Mouse (Mus musculus): ENCODE results near the gene Itpr1. TPM values are rescaled to one million over a fixed set of nuclear protein-coding genes. Genes with fewer than 3 reads are reported as not detected.

Itpr1 gene
- polyA plus RNA-seq, 1 experiment from 2014 or later = 4.0 TPM

- 37% methylated on average over 7 of the region's 7 CpGs for whole genome bisulfite sequencing
- TF ChIP-seq CTCF (IDR thresholded peaks at IDR 0.05; ENCODE audit: low read depth) (no peak), EP300 (optimal IDR thresholded peaks at IDR 0.05) (no peak)
- no peaks in the 10 kb centered on the region for H3K27me3 ChIP-seq (ENCODE audit: control insufficient read depth, insufficient read depth, low read length)
Measured at GRCm38 (mm10) chr6:108572646-108573045, 359.8 kb downstream of the Itpr1 start.

GRCm38 (mm10) chr6:108577056-108577455 is 364.2 kb downstream of the Itpr1 start:
- Histone ChIP-seq H3K4me1 (replicated peaks; ENCODE audit: control insufficient read depth, insufficient read depth) (peaks cover 2% of the 10 kb centered on the region; the same call in 1 of the 2 replicates), H3K4me3 (ENCODE audit: low read depth, low read length) (no peak overlapping the region), H3K27ac (replicated peaks) (no peak overlapping the region), H3K9ac (ENCODE audit: low read length) (no peak overlapping the region), H3K9me3 (ENCODE audit: control insufficient read depth, low read length) (no peaks in the 10 kb centered on the region), H3K4me2 (replicated peaks; ENCODE audit: low read depth) (no peak overlapping the region), H3K27me3 (ENCODE audit: control insufficient read depth, insufficient read depth, low read length) (no peaks in the 10 kb centered on the region), H3K36me3 (ENCODE audit: control insufficient read depth, insufficient read depth, low read length) (no peaks in the 10 kb centered on the region)
- 92% methylated on average over 6 of the region's 6 CpGs for WGBS
- DNase-seq (ENCODE audit: low spot score) (no peak), ATAC-seq (ENCODE audit: low FRiP score, low TSS enrichment) (no peak)
- TF ChIP-seq CTCF (IDR thresholded peaks at IDR 0.05; ENCODE audit: low read depth) (no peak), EP300 (optimal IDR thresholded peaks at IDR 0.05) (no peak)

More at GRCm38 (mm10) chr6:108572646-108573045, 359.8 kb downstream of the Itpr1 start:
- Histone ChIP-seq H3K9me3 (ENCODE audit: control insufficient read depth, low read length) (no peaks in the 10 kb centered on the region), H3K4me3 (ENCODE audit: low read depth, low read length) (no peak overlapping the region), H3K9ac (ENCODE audit: low read length) (no peak overlapping the region), H3K27ac (replicated peaks) (no peak overlapping the region), H3K4me2 (replicated peaks; ENCODE audit: low read depth) (no peak overlapping the region), H3K36me3 (ENCODE audit: control insufficient read depth, insufficient read depth, low read length) (no peaks in the 10 kb centered on the region), H3K4me1 (replicated peaks; ENCODE audit: control insufficient read depth, insufficient read depth) (peaks cover 2% of the 10 kb centered on the region; the same call in 1 of the 2 replicates)
- ATAC-seq (ENCODE audit: low FRiP score, low TSS enrichment) (no peak), DNase-seq (ENCODE audit: low spot score) (no peak)

GRCm38 (mm10) chr6:108588426-108588825 is 375.5 kb downstream of the Itpr1 start:
- ATAC-seq (ENCODE audit: low FRiP score, low TSS enrichment) = no peak
- WGBS = 80% methylated on average over 3 of the region's 3 CpGs

GRCm38 (mm10) chr6:108592227-108592626 is 379.3 kb downstream of the Itpr1 start:
- H3K27me3 ChIP-seq (ENCODE audit: control insufficient read depth, insufficient read depth, low read length) = no peaks in the 10 kb centered on the region
- 59% methylated on average over 8 of the region's 8 CpGs for WGBS
- no peaks in the 10 kb centered on the region for H3K36me3 ChIP-seq (ENCODE audit: control insufficient read depth, insufficient read depth, low read length)
- no peak overlapping the region for H3K9ac ChIP-seq (ENCODE audit: low read length)
- H3K4me2 ChIP-seq (replicated peaks; ENCODE audit: low read depth) = no peak overlapping the region
- H3K9me3 ChIP-seq (ENCODE audit: control insufficient read depth, low read length) = no peaks in the 10 kb centered on the region
- no peak overlapping the region for H3K4me3 ChIP-seq (ENCODE audit: low read depth, low read length)
- no peak for TF ChIP-seq CTCF (IDR thresholded peaks at IDR 0.05; ENCODE audit: low read depth)
- no peak for TF ChIP-seq EP300 (optimal IDR thresholded peaks at IDR 0.05)
- DNase-seq (ENCODE audit: low spot score) = no peak
- no peak overlapping the region for H3K27ac ChIP-seq (replicated peaks)
- H3K4me1 ChIP-seq (replicated peaks; ENCODE audit: control insufficient read depth, insufficient read depth) = no peaks in the 10 kb centered on the region
- no peak for ATAC-seq (ENCODE audit: low FRiP score, low TSS enrichment)

More at GRCm38 (mm10) chr6:108588426-108588825, 375.5 kb downstream of the Itpr1 start:
- no peak for DNase-seq (ENCODE audit: low spot score)
- no peak overlapping the region for H3K9ac ChIP-seq (ENCODE audit: low read length)
- no peak for TF ChIP-seq CTCF (IDR thresholded peaks at IDR 0.05; ENCODE audit: low read depth)
- TF ChIP-seq EP300 (optimal IDR thresholded peaks at IDR 0.05) = no peak
- no peak overlapping the region for H3K4me3 ChIP-seq (ENCODE audit: low read depth, low read length)
- no peaks in the 10 kb centered on the region for H3K4me1 ChIP-seq (replicated peaks; ENCODE audit: control insufficient read depth, insufficient read depth)
- no peak overlapping the region for H3K27ac ChIP-seq (replicated peaks)
- H3K36me3 ChIP-seq (ENCODE audit: control insufficient read depth, insufficient read depth, low read length) = no peaks in the 10 kb centered on the region
- no peak overlapping the region for H3K4me2 ChIP-seq (replicated peaks; ENCODE audit: low read depth)
- no peaks in the 10 kb centered on the region for H3K9me3 ChIP-seq (ENCODE audit: control insufficient read depth, low read length)
- no peaks in the 10 kb centered on the region for H3K27me3 ChIP-seq (ENCODE audit: control insufficient read depth, insufficient read depth, low read length)

- H3K4me2 ChIP-seq (replicated peaks; ENCODE audit: low read depth) = no peak overlapping the region
- no peaks in the 10 kb centered on the region for H3K36me3 ChIP-seq (ENCODE audit: control insufficient read depth, insufficient read depth, low read length)
- WGBS = 82% methylated on average over 6 of the region's 6 CpGs
- DNase-seq (ENCODE audit: low spot score) (no peak), ATAC-seq (ENCODE audit: low FRiP score, low TSS enrichment) (no peak)
- H3K27me3 ChIP-seq (ENCODE audit: control insufficient read depth, insufficient read depth, low read length) = no peaks in the 10 kb centered on the region
- H3K9me3 ChIP-seq (ENCODE audit: control insufficient read depth, low read length) = no peaks in the 10 kb centered on the region
- no peaks in the 10 kb centered on the region for H3K4me1 ChIP-seq (replicated peaks; ENCODE audit: control insufficient read depth, insufficient read depth)
- H3K27ac ChIP-seq (replicated peaks) = no peak overlapping the region
- H3K9ac ChIP-seq (ENCODE audit: low read length) = no peak overlapping the region
- TF ChIP-seq CTCF (IDR thresholded peaks at IDR 0.05; ENCODE audit: low read depth) = no peak
- TF ChIP-seq EP300 (optimal IDR thresholded peaks at IDR 0.05) = no peak
- H3K4me3 ChIP-seq (ENCODE audit: low read depth, low read length) = no peak overlapping the region
Measured at GRCm38 (mm10) chr6:108592636-108593035, 379.7 kb downstream of the Itpr1 start.

- no peak overlapping the region for H3K9ac ChIP-seq (ENCODE audit: low read length)
- H3K27me3 ChIP-seq (ENCODE audit: control insufficient read depth, insufficient read depth, low read length) = no peaks in the 10 kb centered on the region
- H3K36me3 ChIP-seq (ENCODE audit: control insufficient read depth, insufficient read depth, low read length) = no peaks in the 10 kb centered on the region
- 74% methylated on average over 5 of the region's 5 CpGs for WGBS
- no peak overlapping the region for H3K4me2 ChIP-seq (replicated peaks; ENCODE audit: low read depth)
- ATAC-seq (ENCODE audit: low FRiP score, low TSS enrichment) (no peak), DNase-seq (ENCODE audit: low spot score) (no peak)
- TF ChIP-seq CTCF (IDR thresholded peaks at IDR 0.05; ENCODE audit: low read depth) (no peak), EP300 (optimal IDR thresholded peaks at IDR 0.05) (no peak)
- H3K9me3 ChIP-seq (ENCODE audit: control insufficient read depth, low read length) = no peaks in the 10 kb centered on the region
- no peaks in the 10 kb centered on the region for H3K4me1 ChIP-seq (replicated peaks; ENCODE audit: control insufficient read depth, insufficient read depth)
- H3K4me3 ChIP-seq (ENCODE audit: low read depth, low read length) = no peak overlapping the region
- no peak overlapping the region for H3K27ac ChIP-seq (replicated peaks)
Measured at GRCm38 (mm10) chr6:108594171-108594841, 381.4 kb downstream of the Itpr1 start.
